Mouse (Mus musculus): ENCODE results near the gene Pdss2. TPM values are rescaled to one million over a fixed set of nuclear protein-coding genes. Genes with fewer than 3 reads are reported as not detected.

Gene Pdss2
- polyA plus RNA-seq, 1 experiment, result 3.7 TPM

- Histone ChIP-seq H3K27ac (ENCODE audit: control insufficient read depth, insufficient read depth, low read depth, low read length) (no peak overlapping the region), H3K4me1 (ENCODE audit: control insufficient read depth, insufficient read depth, low read length) (no peaks in the 10 kb centered on the region), H3K36me3 (ENCODE audit: control insufficient read depth, insufficient read depth, low read length) (no peaks in the 10 kb centered on the region), H3K27me3 (ENCODE audit: control insufficient read depth, insufficient read depth, low read length) (no peaks in the 10 kb centered on the region), H3K4me3 (ENCODE audit: control insufficient read depth, low read depth, low read length) (no peak overlapping the region)
- TF ChIP-seq POLR2A (IDR thresholded peaks at IDR 0.05; ENCODE audit: control insufficient read depth, low read depth, low read length), result no peak
- TF ChIP-seq CTCF (IDR thresholded peaks at IDR 0.05; ENCODE audit: control insufficient read depth, insufficient read depth, insufficient replicate concordance, low read depth, low read length), result no peak
Measured at GRCm38 (mm10) chr10:43490846-43491245, 269.6 kb downstream of the Pdss2 start.

GRCm38 (mm10) chr10:43502599-43502998 is 281.3 kb downstream of the Pdss2 start:
- Histone ChIP-seq H3K36me3 (ENCODE audit: control insufficient read depth, insufficient read depth, low read length) (no peaks in the 10 kb centered on the region), H3K27me3 (ENCODE audit: control insufficient read depth, insufficient read depth, low read length) (no peaks in the 10 kb centered on the region), H3K4me3 (ENCODE audit: control insufficient read depth, low read depth, low read length) (no peak overlapping the region), H3K27ac (ENCODE audit: control insufficient read depth, insufficient read depth, low read depth, low read length) (no peak overlapping the region), H3K4me1 (ENCODE audit: control insufficient read depth, insufficient read depth, low read length) (no peaks in the 10 kb centered on the region)
- TF ChIP-seq POLR2A (IDR thresholded peaks at IDR 0.05; ENCODE audit: control insufficient read depth, low read depth, low read length) (no peak), CTCF (IDR thresholded peaks at IDR 0.05; ENCODE audit: control insufficient read depth, insufficient read depth, insufficient replicate concordance, low read depth, low read length) (no peak)

DNA sequence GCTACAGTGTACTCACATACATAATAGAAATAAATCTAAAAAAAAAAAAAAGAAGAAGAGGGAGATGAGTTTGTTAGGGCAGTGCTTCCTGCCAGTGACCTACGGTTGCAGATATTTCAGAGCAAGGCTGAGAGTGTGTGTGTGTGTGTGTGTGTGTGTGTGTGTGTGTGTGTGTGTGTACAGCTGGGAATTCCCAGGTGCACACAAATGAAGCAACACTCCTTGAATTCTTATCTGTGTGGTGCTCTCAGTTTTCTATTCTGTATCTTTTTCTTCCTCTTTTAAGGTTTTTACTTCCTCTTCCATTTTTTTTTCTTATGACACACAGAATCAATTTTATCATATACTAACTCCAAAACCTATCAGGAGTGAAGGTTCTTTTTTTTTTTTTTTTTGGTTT is 283.0 kb downstream of the Pdss2 start:
- Histone ChIP-seq H3K4me1 (ENCODE audit: control insufficient read depth, insufficient read depth, low read length) (no peaks in the 10 kb centered on the region), H3K4me3 (ENCODE audit: control insufficient read depth, low read depth, low read length) (no peak overlapping the region), H3K36me3 (ENCODE audit: control insufficient read depth, insufficient read depth, low read length) (no peaks in the 10 kb centered on the region), H3K27ac (ENCODE audit: control insufficient read depth, insufficient read depth, low read depth, low read length) (no peak overlapping the region), H3K27me3 (ENCODE audit: control insufficient read depth, insufficient read depth, low read length) (no peaks in the 10 kb centered on the region)
- TF ChIP-seq CTCF (IDR thresholded peaks at IDR 0.05; ENCODE audit: control insufficient read depth, insufficient read depth, insufficient replicate concordance, low read depth, low read length) (no peak), POLR2A (IDR thresholded peaks at IDR 0.05; ENCODE audit: control insufficient read depth, low read depth, low read length) (no peak)

DNA sequence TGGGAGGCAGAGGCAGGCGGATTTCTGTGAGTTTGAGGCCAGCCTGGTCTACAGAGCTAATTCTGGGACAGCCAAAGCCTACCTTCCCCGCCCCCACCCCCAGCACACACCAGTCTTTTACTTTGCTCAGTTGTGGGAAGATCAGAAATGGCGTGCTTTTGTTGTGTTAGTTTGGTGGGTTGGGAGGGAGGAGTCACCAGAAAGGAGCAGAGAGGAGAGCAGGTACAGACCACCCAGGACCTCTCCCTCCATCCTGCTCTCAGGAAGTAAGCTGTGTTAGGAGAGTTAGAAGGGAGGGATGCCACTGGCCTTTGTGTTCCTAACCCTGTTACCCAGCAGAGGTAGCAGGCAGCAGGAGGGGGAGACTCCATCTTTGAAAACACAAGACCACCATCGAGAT is 285.8 kb downstream of the Pdss2 start:
- Histone ChIP-seq H3K4me3 (ENCODE audit: control insufficient read depth, low read depth, low read length) (no peak overlapping the region), H3K27ac (ENCODE audit: control insufficient read depth, insufficient read depth, low read depth, low read length) (no peak overlapping the region), H3K27me3 (ENCODE audit: control insufficient read depth, insufficient read depth, low read length) (no peaks in the 10 kb centered on the region), H3K4me1 (ENCODE audit: control insufficient read depth, insufficient read depth, low read length) (peaks cover 4% of the 10 kb centered on the region; the same call in 1 of the 2 replicates), H3K36me3 (ENCODE audit: control insufficient read depth, insufficient read depth, low read length) (no peaks in the 10 kb centered on the region)
- TF ChIP-seq POLR2A (IDR thresholded peaks at IDR 0.05; ENCODE audit: control insufficient read depth, low read depth, low read length) (no peak), CTCF (IDR thresholded peaks at IDR 0.05; ENCODE audit: control insufficient read depth, insufficient read depth, insufficient replicate concordance, low read depth, low read length) (no peak)

GRCm38 (mm10) chr10:43509228-43509627 is 287.9 kb downstream of the Pdss2 start:
- TF ChIP-seq POLR2A (IDR thresholded peaks at IDR 0.05; ENCODE audit: control insufficient read depth, low read depth, low read length), result no peak
- TF ChIP-seq CTCF (IDR thresholded peaks at IDR 0.05; ENCODE audit: control insufficient read depth, insufficient read depth, insufficient replicate concordance, low read depth, low read length), result no peak

GRCm38 (mm10) chr10:43512976-43513375 is 291.7 kb downstream of the Pdss2 start:
- no peaks in the 10 kb centered on the region for H3K36me3 ChIP-seq (ENCODE audit: control insufficient read depth, insufficient read depth, low read length)

More at GRCm38 (mm10) chr10:43509228-43509627, 287.9 kb downstream of the Pdss2 start:
- H3K36me3 ChIP-seq (ENCODE audit: control insufficient read depth, insufficient read depth, low read length), result no peaks in the 10 kb centered on the region
- no peaks in the 10 kb centered on the region for H3K27me3 ChIP-seq (ENCODE audit: control insufficient read depth, insufficient read depth, low read length)
- H3K4me1 ChIP-seq (ENCODE audit: control insufficient read depth, insufficient read depth, low read length), result peaks cover 4% of the 10 kb centered on the region; the same call in 1 of the 2 replicates
- H3K27ac ChIP-seq (ENCODE audit: control insufficient read depth, insufficient read depth, low read depth, low read length), result no peak overlapping the region
- H3K4me3 ChIP-seq (ENCODE audit: control insufficient read depth, low read depth, low read length), result no peak overlapping the region

More at GRCm38 (mm10) chr10:43512976-43513375, 291.7 kb downstream of the Pdss2 start:
- H3K27me3 ChIP-seq (ENCODE audit: control insufficient read depth, insufficient read depth, low read length), result no peaks in the 10 kb centered on the region
- no peak overlapping the region for H3K27ac ChIP-seq (ENCODE audit: control insufficient read depth, insufficient read depth, low read depth, low read length)
- no peak overlapping the region for H3K4me3 ChIP-seq (ENCODE audit: control insufficient read depth, low read depth, low read length)
- peaks cover 4% of the 10 kb centered on the region; the same call in 1 of the 2 replicates for H3K4me1 ChIP-seq (ENCODE audit: control insufficient read depth, insufficient read depth, low read length)
- TF ChIP-seq CTCF (IDR thresholded peaks at IDR 0.05; ENCODE audit: control insufficient read depth, insufficient read depth, insufficient replicate concordance, low read depth, low read length) (no peak), POLR2A (IDR thresholded peaks at IDR 0.05; ENCODE audit: control insufficient read depth, low read depth, low read length) (no peak)

Other genes with a start within 250 kb of the Pdss2 start
- gene Sobp, start 47.0 kb upstream of the Pdss2 start, polyA plus RNA-seq (2012; rRNA removed), result 1.7 and 1.8 TPM in 2 replicates
- gene 9030612E09Rik, start 46.8 kb upstream of the Pdss2 start, polyA plus RNA-seq (2012; rRNA removed), result 0.49 and 0.52 TPM in 2 replicates